Mouse (Mus musculus) hematopoietic multipotent progenitor cell, adult 10-12 weeks (in vitro differentiated cells): Measurements from ENCODE around the gene Spata6. TPM values are rescaled to one million over a fixed set of nuclear protein-coding genes. Genes with fewer than 3 reads are reported as not detected.

Experiments used
- polyA plus RNA-seq: library from polyadenylated mRNA; stranded (reverse); fragments of >175 nt; gene quantifications from 2 replicates; pipeline ENCODE4 v1.2.3, GENCODE M21; 2012; ENCODE audit warnings: low replicate concordance

Spata6 gene
- polyA plus RNA-seq, result 19.2 and 33.9 TPM in 2 replicates

DNA sequence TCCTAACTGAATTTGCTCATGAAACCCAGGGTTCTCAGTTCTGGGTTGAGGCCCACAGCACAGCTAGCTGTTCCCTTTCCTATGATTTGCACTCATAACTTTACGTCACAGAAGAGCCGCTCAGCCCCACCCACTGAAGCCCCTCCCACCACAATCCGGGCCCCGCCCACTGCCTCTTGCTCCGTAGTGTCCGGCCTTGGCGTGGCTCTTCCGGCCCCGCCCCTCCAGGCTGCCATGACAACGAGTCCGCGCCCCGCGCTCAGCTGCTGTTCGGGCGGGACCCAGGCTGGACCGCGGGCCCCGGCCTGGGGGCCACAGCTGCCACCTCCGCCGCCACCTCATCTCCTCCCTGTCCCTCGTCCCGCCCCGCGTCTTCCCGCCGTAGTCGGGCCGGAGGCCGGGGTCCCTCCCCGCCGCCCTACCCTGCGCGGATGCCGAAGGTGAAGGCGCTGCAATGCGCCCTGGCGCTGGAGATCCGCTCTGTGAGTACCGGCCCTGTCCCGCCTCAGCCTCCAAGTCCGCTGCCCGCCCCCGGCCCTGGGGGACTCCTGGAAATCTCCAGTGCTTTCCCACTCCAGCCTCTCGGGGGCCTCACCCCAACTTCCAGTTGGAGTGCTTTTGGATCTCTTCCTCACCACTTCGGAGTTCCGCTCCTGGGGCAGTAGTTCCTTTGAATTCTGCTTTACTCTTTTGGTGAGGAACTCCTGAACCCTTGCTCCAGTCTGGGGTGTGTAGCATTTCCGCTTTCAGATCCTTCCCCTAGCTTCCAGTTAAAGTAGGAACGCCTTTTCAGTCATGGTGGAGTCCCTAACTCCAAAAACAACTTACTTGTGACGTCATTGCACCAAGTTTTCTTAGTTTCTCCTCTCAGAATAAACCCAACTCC is at the start of gene Spata6:
Gene Spata6, plus strand, starts transcription at position 209 of the 886 bp plus-strand sequence.

Other genes starting within 250 kb of the Spata6 start
- not detected in 2 replicates for gene Slc5a9, start 182.9 kb downstream of the Spata6 start, polyA plus RNA-seq
- not detected in 2 replicates for gene Skint8, start 199.4 kb downstream of the Spata6 start, polyA plus RNA-seq